In the genomic region with DNA sequence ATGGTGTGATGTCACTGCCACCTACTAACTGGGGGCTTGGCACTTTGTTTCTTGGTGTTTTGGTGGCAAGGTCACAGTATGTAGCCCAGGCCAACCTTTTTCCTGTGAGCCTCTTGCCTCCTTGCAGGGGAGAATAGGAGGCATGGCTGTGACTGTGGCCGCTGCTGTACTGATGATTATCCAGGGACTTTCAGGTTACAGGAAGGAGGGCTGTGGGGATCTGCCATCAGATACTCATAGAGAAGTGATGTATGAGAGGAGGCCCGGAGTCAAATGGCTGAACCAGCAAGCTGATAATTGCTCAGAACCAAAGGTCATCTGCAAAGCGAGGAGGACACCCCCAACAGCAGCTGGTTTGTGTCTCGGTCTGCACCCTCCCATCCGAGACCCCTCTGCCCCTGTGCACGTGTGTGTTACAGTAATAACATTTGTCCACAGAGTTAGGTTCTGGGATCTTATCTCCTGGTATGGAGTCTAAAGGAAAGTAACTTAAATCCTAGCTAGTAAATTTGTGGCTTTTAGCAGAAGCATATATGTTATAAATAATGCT, we compare ENCODE assay signal across 28 mouse cellular contexts.
A peak's percentile ranks its signal among the peaks of the same experiment; 100 is the strongest.
DNase-seq lines count a peak whose midpoint lies in the region; ATAC-seq and TF ChIP-seq lines count a peak whose summit lies in the region.
"Had no signal": no experiment of that assay in that cellular context is flagged by ENCODE, and none has a peak within 500 bp of the region (broad histone marks: within the 10 kb centered on the region; RNA-seq: fewer than 3 reads in every experiment).

No protein-coding gene starts in this region.

- H3K27me3 ChIP-seq in kidney, embryonic 14.5 days (ENCODE audit: control insufficient read depth, insufficient read depth, low read length): no peaks in the 10 kb centered on the region
- H3K27me3 ChIP-seq in kidney, postnatal 0 days (ENCODE audit: insufficient read depth, low read length): no peaks in the 10 kb centered on the region
- H3K27me3 ChIP-seq in forebrain, postnatal 0 days (ENCODE audit: insufficient read depth, low read length): no peaks in the 10 kb centered on the region
- H3K27me3 ChIP-seq: embryonic facial prominence, embryonic 12.5 days; forebrain, embryonic 15.5 days; limb, embryonic 13.5 days; lung, embryonic 15.5 days had no signal

- no peak overlapping the region; the same call in 1 of the 2 replicates for H3K4me2 ChIP-seq in kidney, embryonic 14.5 days (replicated peaks; ENCODE audit: low read depth, low read length)
- no peak overlapping the region for H3K4me2 ChIP-seq in kidney, postnatal 0 days (ENCODE audit: low read length)
- H3K4me2 ChIP-seq in forebrain, postnatal 0 days (ENCODE audit: low read depth): no peak overlapping the region
- H3K4me2 ChIP-seq: embryonic facial prominence, embryonic 12.5 days; forebrain, embryonic 15.5 days; heart, embryonic 11.5 days; hindbrain, embryonic 13.5 days; limb, embryonic 13.5 days; liver, embryonic 11.5 days; lung, embryonic 15.5 days had no signal

- H3K9me3 ChIP-seq in kidney, embryonic 14.5 days (ENCODE audit: control insufficient read depth, low read length): no peaks in the 10 kb centered on the region
- H3K9me3 ChIP-seq in kidney, postnatal 0 days (replicated peaks; ENCODE audit: low read length): no peaks in the 10 kb centered on the region
- no peaks in the 10 kb centered on the region for H3K9me3 ChIP-seq in forebrain, postnatal 0 days (ENCODE audit: low read length)
- H3K9me3 ChIP-seq: embryonic facial prominence, embryonic 12.5 days; forebrain, embryonic 15.5 days; hindbrain, embryonic 13.5 days; limb, embryonic 13.5 days; lung, embryonic 15.5 days had no signal

- H3K36me3 ChIP-seq in kidney, embryonic 14.5 days (ENCODE audit: control insufficient read depth, insufficient read depth, low read length): peaks cover 5% of the 10 kb centered on the region; the same call in 1 of the 2 replicates
- H3K36me3 ChIP-seq in kidney, postnatal 0 days (ENCODE audit: insufficient read depth, low read length): peaks cover 3% of the 10 kb centered on the region; the same call in 1 of the 2 replicates
- peaks cover 37% of the 10 kb centered on the region for H3K36me3 ChIP-seq in forebrain, postnatal 0 days (ENCODE audit: insufficient read depth)

- no peak overlapping the region for H3K9ac ChIP-seq in kidney, embryonic 14.5 days (ENCODE audit: low read depth, low read length)
- no peak overlapping the region for H3K9ac ChIP-seq in kidney, postnatal 0 days (ENCODE audit: low read depth, low read length)
- H3K9ac ChIP-seq in forebrain, postnatal 0 days: no peak overlapping the region
- H3K9ac ChIP-seq: embryonic facial prominence, embryonic 12.5 days; forebrain, embryonic 15.5 days; hindbrain, embryonic 13.5 days; limb, embryonic 13.5 days; lung, embryonic 15.5 days had no signal

- peak; percentile 86 for ATAC-seq in kidney, embryonic 14.5 days (ENCODE audit: low FRiP score, low TSS enrichment)
- peak; percentile 71 for ATAC-seq in kidney, postnatal 0 days (replicated peaks; ENCODE audit: low FRiP score, low read depth)
- no peak for ATAC-seq in forebrain, postnatal 0 days
- ATAC-seq: CD4-positive, CD25-positive, alpha-beta regulatory T cell, adult 4 months; forebrain, embryonic 15.5 days; intestine, postnatal 0 days had no signal

- H3K4me1 ChIP-seq in kidney, embryonic 14.5 days (ENCODE audit: control insufficient read depth, insufficient read depth, low read length): peaks cover 52% of the 10 kb centered on the region
- peaks cover 26% of the 10 kb centered on the region for H3K4me1 ChIP-seq in kidney, postnatal 0 days (replicated peaks; ENCODE audit: insufficient read depth, low read length)
- peaks cover 28% of the 10 kb centered on the region for H3K4me1 ChIP-seq in forebrain, postnatal 0 days (ENCODE audit: insufficient read depth)

- no peak overlapping the region for H3K4me3 ChIP-seq in gastrocnemius, adult 2 months
- no peak overlapping the region for H3K4me3 ChIP-seq in kidney, embryonic 14.5 days (ENCODE audit: low read length)
- no peak overlapping the region for H3K4me3 ChIP-seq in kidney, postnatal 0 days (replicated peaks; ENCODE audit: low read depth, low read length)
- no peak overlapping the region for H3K4me3 ChIP-seq in forebrain, postnatal 0 days (ENCODE audit: low read depth, low read length)
- H3K4me3 ChIP-seq: embryonic facial prominence, embryonic 12.5 days; forebrain, embryonic 15.5 days; hindbrain, embryonic 13.5 days; limb, embryonic 13.5 days; lung, embryonic 15.5 days had no signal

- 0 out of 2 replicates have a peak overlapping the region, but pooled peaks have one; percentile 20 for H3K27ac ChIP-seq in gastrocnemius, adult 2 months
- peak overlapping the region; percentile 73 for H3K27ac ChIP-seq in kidney, embryonic 14.5 days (ENCODE audit: low read depth, low read length)
- H3K27ac ChIP-seq in kidney, postnatal 0 days: peak overlapping the region; percentile 25; the same call in 1 of the 2 replicates
- no peak overlapping the region for H3K27ac ChIP-seq in forebrain, postnatal 0 days (ENCODE audit: low read depth, low read length)
- H3K27ac ChIP-seq: embryonic facial prominence, embryonic 12.5 days; forebrain, embryonic 15.5 days; hindbrain, embryonic 13.5 days; limb, embryonic 13.5 days; lung, embryonic 15.5 days; stomach, postnatal 0 days had no signal

- no peak for TF ChIP-seq CTCF in gastrocnemius, adult 2 months (IDR thresholded peaks at IDR 0.05)
- TF ChIP-seq CTCF in kidney, postnatal 0 days (IDR thresholded peaks at IDR 0.05; ENCODE audit: low read depth): no peak
- no peak for TF ChIP-seq CTCF in forebrain, postnatal 0 days (IDR thresholded peaks at IDR 0.05; ENCODE audit: low read depth)

- WGBS in kidney, embryonic 14.5 days: 15% methylated on average over 6 of the region's 6 CpGs
- WGBS in kidney, postnatal 0 days: 30% methylated on average over 6 of the region's 6 CpGs
- WGBS in forebrain, postnatal 0 days: 92% methylated on average over 6 of the region's 6 CpGs

- no peak for DNase-seq in gastrocnemius, adult 2 months
- no peak for DNase-seq in gastrocnemius, postnatal 10 days
- DNase-seq in kidney, adult 8-10 months: no peak
- DNase-seq in kidney, postnatal 0 days (ENCODE audit: low spot score): peak; percentile 86
- peak; percentile 48 to 58 for DNase-seq in kidney, postnatal 4 days
- no peak for DNase-seq in forebrain, postnatal 0 days
- DNase-seq: adrenal gland, postnatal 14 days; cerebellum, adult 11 months; cerebellum, adult 9-10 months; cerebellum, postnatal 36 days; gastrocnemius, postnatal 14 days; heart, postnatal 36 days; midbrain, embryonic 14.5 days; right cerebral cortex, postnatal 25 days; spleen, adult 18-20 months; thymus, adult 18-20 months; thymus, postnatal 25 days had no signal

- intact Hi-C loops in gastrocnemius, adult 2 months (cut with DNase I): no loop called here

Comparison
In these comparisons a context has a peak if more than half of its experiments do, and no peak if none do; other contexts are left out.
1. DNase-seq: peak in kidney, postnatal 0 days (single experiment) and kidney, postnatal 4 days (2 of 2); none in gastrocnemius, adult 2 months (single experiment), gastrocnemius, postnatal 10 days (single experiment), kidney, adult 8-10 months (0 of 2) and forebrain, postnatal 0 days (single experiment).